Mouse (Mus musculus): ENCODE measurements around the gene D8Ertd738e.
A peak's percentile ranks its signal among the peaks of the same experiment; 100 is the strongest.

Gene D8Ertd738e

GRCm38 (mm10) chr8:84236410-84236997 lies 13.0 kb downstream of the D8Ertd738e start:
- no peak for DNase-seq (ENCODE audit: low read depth, low spot score)

- DNase-seq (ENCODE audit: low read depth, low spot score): peak; percentile 44
Observed at GRCm38 (mm10) chr8:84235746-84236409, 13.6 kb downstream of the D8Ertd738e start.

GRCm38 (mm10) chr8:84233055-84233454 lies 16.5 kb downstream of the D8Ertd738e start:
- DNase-seq (ENCODE audit: low read depth, low spot score): no peak

- DNase-seq (ENCODE audit: low read depth, low spot score): no peak
Observed at GRCm38 (mm10) chr8:84230735-84231134, 18.8 kb downstream of the D8Ertd738e start.

GRCm38 (mm10) chr8:84223322-84224029 lies 26.0 kb downstream of the D8Ertd738e start:
- peak; percentile 50 for DNase-seq (ENCODE audit: low read depth, low spot score)

- DNase-seq (ENCODE audit: low read depth, low spot score): peak; percentile 58
Observed at GRCm38 (mm10) chr8:84222566-84223165, 26.9 kb downstream of the D8Ertd738e start.

- DNase-seq (ENCODE audit: low read depth, low spot score): peak; percentile 48
Observed at GRCm38 (mm10) chr8:84220105-84220504, 29.4 kb downstream of the D8Ertd738e start.

GRCm38 (mm10) chr8:84218143-84218542 lies 31.4 kb downstream of the D8Ertd738e start:
- DNase-seq (ENCODE audit: low read depth, low spot score): no peak

GRCm38 (mm10) chr8:84217206-84217605 lies 32.3 kb downstream of the D8Ertd738e start:
- DNase-seq (ENCODE audit: low read depth, low spot score): no peak

GRCm38 (mm10) chr8:84213277-84213676 lies 36.2 kb downstream of the D8Ertd738e start:
- no peak for DNase-seq (ENCODE audit: low read depth, low spot score)

- DNase-seq (ENCODE audit: low read depth, low spot score): no peak
Observed at GRCm38 (mm10) chr8:84211881-84212563, 37.5 kb downstream of the D8Ertd738e start.

GRCm38 (mm10) chr8:84211202-84211601 lies 38.3 kb downstream of the D8Ertd738e start:
- no peak for DNase-seq (ENCODE audit: low read depth, low spot score)

GRCm38 (mm10) chr8:84210167-84210791 lies 39.2 kb downstream of the D8Ertd738e start:
- DNase-seq (ENCODE audit: low read depth, low spot score): peak; percentile 86

GRCm38 (mm10) chr8:84208381-84209380 lies 40.8 kb downstream of the D8Ertd738e start:
- no peak for DNase-seq (ENCODE audit: low read depth, low spot score)

GRCm38 (mm10) chr8:84207811-84208210 lies 41.7 kb downstream of the D8Ertd738e start:
- no peak for DNase-seq (ENCODE audit: low read depth, low spot score)

GRCm38 (mm10) chr8:84206666-84207065 lies 42.9 kb downstream of the D8Ertd738e start:
- DNase-seq (ENCODE audit: low read depth, low spot score): no peak

GRCm38 (mm10) chr8:84205073-84205472 lies 44.4 kb downstream of the D8Ertd738e start:
- no peak for DNase-seq (ENCODE audit: low read depth, low spot score)

- DNase-seq (ENCODE audit: low read depth, low spot score): peak; percentile 41
Observed at GRCm38 (mm10) chr8:84203975-84204772, 45.3 kb downstream of the D8Ertd738e start.

Measured in brain, adult 2 months (tissue).